Mouse (Mus musculus) heart, postnatal 0 days (tissue): Measurements from ENCODE around the gene Pfkfb2. TPM values are rescaled to one million over a fixed set of nuclear protein-coding genes. Genes with fewer than 3 reads are reported as not detected.
A peak's percentile ranks its signal among the peaks of the same experiment; 100 is the strongest.

ENCODE experiments used
- ATAC-seq: fragments of 200-750 bp; cut with Nextera tagmentation; 2 replicates; pipeline ENCODE4 v1.8.0; 2017; ENCODE audit warnings: low read depth, moderate number of reproducible peaks, moderate library complexity; ENCODE audit not compliant: insufficient read depth
- DNase-seq: peaks from one replicate; pipeline ENCODE4 v3.0.0-alpha.2; 2016; ENCODE audit warnings: low spot score
- H3K27ac ChIP-seq: fragments of 300-500 bp; sonication (generic); 2 replicates; pipeline ENCODE4 v1.5.1; 2014; ENCODE audit warnings: low read depth, mild to moderate bottlenecking
- H3K27me3 ChIP-seq: fragments of 300-500 bp; sonication (generic); 2 replicates; pipeline ENCODE4 v1.6.1; 2014; ENCODE audit warnings: low read length, mixed read lengths; ENCODE audit not compliant: control insufficient read depth, insufficient read depth
- H3K36me3 ChIP-seq: fragments of 300-500 bp; sonication (generic); replicated peaks from 2 replicates; pipeline ENCODE4 v1.6.1; 2014; ENCODE audit warnings: low read length, mixed read lengths; ENCODE audit not compliant: control insufficient read depth, insufficient read depth
- H3K4me1 ChIP-seq: fragments of 300-500 bp; sonication (generic); 2 replicates; pipeline ENCODE4 v1.6.1; 2014; ENCODE audit warnings: antibody characterized with exemption; ENCODE audit not compliant: control insufficient read depth, insufficient read depth
- H3K4me2 ChIP-seq: fragments of 300-500 bp; sonication (generic); 2 replicates; pipeline ENCODE4 v1.6.1; 2014; ENCODE audit warnings: low read depth, mild to moderate bottlenecking, low read length, moderate library complexity
- H3K4me3 ChIP-seq: fragments of 300-500 bp; sonication (generic); 2 replicates; pipeline ENCODE4 v1.5.1; 2014; ENCODE audit warnings: low read depth, low read length
- H3K9ac ChIP-seq: fragments of 300-500 bp; sonication (generic); replicated peaks from 2 replicates; pipeline ENCODE4 v1.6.1; 2014; ENCODE audit warnings: low read depth, low read length, mixed read lengths
- H3K9me3 ChIP-seq: fragments of 300-500 bp; sonication (generic); replicated peaks from 2 replicates; pipeline ENCODE4 v1.6.1; 2016; ENCODE audit warnings: low read length; ENCODE audit not compliant: control insufficient read depth
- CTCF ChIP-seq: IDR thresholded peaks from 2 replicates; pipeline ENCODE4 v1.5.1; 2016; ENCODE audit warnings: antibody characterized with exemption, control low read depth, low read depth
- EP300 ChIP-seq: IDR thresholded peaks from 2 replicates; pipeline ENCODE4 v1.6.1; 2016; ENCODE audit warnings: antibody characterized with exemption, low read depth
- WGBS: fragments of 180-500 bp; shearing (Covaris S2); extraction: QIAGEN DNeasy Blood & Tissue Kit; methylation state at CpG from one replicate; pipeline ENCODE4 v1.1.7; 2014; 5-methylcytosine and 5-hydroxymethylcytosine counted together
- polyA plus RNA-seq: library from polyadenylated mRNA; unstranded; fragments of >200 nt; fragmentation: Nextera tagmentation; extraction: Ambion mirVana; gene quantifications from 2 replicates; pipeline ENCODE4 v1.2.1, GENCODE M21; 2015
- total RNA-seq: library from RNA; depleted of rRNA; stranded (reverse); fragments of >200 nt; gene quantifications from 2 replicates; pipeline ENCODE4 v1.2.3, GENCODE M21; 2014; ENCODE audit warnings: low replicate concordance

Pfkfb2 gene
- total and polyA plus RNA-seq, 2 experiments from 2014 or later = 8.2 to 19.0 TPM

DNA sequence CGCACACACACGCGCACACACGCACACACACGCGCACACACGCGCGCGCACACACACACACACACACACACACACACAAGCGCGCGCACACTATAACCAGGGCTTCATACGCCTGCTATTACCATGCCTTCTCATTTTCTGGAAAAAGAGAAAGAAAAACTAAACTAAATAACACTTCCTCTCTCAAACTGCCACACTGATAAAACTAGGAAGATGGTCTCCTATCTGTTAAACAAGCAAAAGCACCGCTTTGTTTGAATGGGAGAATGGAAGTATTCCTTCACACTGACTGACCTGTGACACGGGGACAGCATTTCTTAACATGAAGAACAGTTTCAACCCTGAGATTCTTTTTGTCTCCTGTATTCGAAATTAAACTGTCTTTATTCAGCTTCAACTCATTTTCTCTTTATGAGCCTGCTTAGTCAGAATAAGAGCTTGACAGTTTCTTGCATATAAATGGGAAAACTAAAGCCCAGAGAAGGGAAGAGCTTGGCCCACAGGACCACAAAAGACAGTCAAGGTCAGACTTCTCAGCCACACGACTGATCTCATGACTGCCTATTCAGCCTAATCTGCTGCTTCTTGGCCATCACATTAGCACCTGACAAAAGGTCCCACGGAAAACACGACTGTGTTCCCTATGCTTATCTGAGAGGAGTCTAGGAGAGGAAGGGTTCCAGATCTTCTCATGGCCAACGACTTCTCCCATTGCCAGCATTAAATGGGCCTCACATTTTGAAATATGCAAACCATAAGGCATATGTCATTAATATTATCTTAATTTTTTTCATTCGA, 18.6 kb downstream of the Pfkfb2 start:
- TF ChIP-seq CTCF (no peak), EP300 (no peak; the same call in 1 of the 2 replicates)
- no peak for DNase-seq
- Histone ChIP-seq H3K9ac (no peak overlapping the region), H3K4me2 (no peak overlapping the region), H3K4me3 (no peak overlapping the region), H3K4me1 (0 out of 2 replicates have a peak, but pooled peaks cover 5% of the 10 kb centered on the region), H3K27ac (0 out of 2 replicates have a peak overlapping the region, but pooled peaks have one; percentile 3), H3K36me3 (peaks cover 32% of the 10 kb centered on the region), H3K27me3 (no peaks in the 10 kb centered on the region), H3K9me3 (no peaks in the 10 kb centered on the region)
- WGBS = 78% methylated on average over 22 of the region's 22 CpGs
- no peak for ATAC-seq

DNA sequence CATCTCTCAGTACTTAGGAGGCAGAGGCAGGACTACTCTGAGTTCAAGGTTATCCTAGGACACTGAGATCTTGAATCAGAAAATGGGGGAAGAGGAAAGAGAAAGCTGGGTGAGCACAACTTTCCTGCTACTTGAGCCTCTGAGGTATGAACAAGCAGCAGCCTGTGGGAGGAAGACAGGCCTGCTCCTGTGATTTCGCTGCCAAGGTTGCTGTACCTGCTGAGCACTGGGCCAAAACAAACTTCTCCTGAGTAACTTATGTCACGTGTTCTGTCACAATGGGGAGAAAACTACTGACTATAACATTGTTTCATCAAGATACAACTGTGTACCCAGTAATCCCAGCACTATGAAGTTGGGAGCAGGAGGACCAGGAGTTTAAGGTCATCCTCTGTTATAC, 25.4 kb downstream of the Pfkfb2 start:
- 79% methylated on average over 2 of the region's 2 CpGs for WGBS
- H3K4me2 ChIP-seq = no peak overlapping the region
- no peak for ATAC-seq
- TF ChIP-seq EP300 (no peak), CTCF (no peak)
- H3K27me3 ChIP-seq = no peaks in the 10 kb centered on the region
- H3K36me3 ChIP-seq = peaks cover 78% of the 10 kb centered on the region
- DNase-seq = no peak
- no peaks in the 10 kb centered on the region for H3K9me3 ChIP-seq
- no peak overlapping the region for H3K9ac ChIP-seq
- H3K4me3 ChIP-seq = no peak overlapping the region
- no peaks in the 10 kb centered on the region for H3K4me1 ChIP-seq
- H3K27ac ChIP-seq = no peak overlapping the region

DNA sequence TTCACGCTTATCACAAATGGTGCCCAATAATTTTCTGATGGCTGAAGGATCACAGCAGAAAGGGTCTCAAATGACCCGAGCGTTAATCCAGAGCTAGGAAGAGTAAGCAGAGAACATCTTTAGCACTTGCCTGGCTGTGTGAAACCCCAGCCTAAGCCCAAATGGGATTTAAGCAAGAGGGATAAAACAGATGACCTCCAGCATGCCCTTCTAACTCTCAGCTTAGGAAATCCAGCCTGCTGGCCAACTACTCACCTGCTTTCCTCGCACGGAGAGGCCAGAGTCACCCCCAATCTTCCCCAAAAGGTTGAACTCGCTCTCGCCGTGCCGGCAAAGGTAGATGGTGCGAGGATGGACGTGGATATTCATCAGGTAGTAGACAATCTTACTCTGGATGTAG, 27.1 kb downstream of the Pfkfb2 start:
- DNase-seq (no peak), ATAC-seq (no peak)
- H3K9me3 ChIP-seq = no peaks in the 10 kb centered on the region
- no peak overlapping the region for H3K27ac ChIP-seq
- H3K4me2 ChIP-seq = no peak overlapping the region
- WGBS = 92% methylated on average over 11 of the region's 11 CpGs
- no peaks in the 10 kb centered on the region for H3K4me1 ChIP-seq
- H3K27me3 ChIP-seq = no peaks in the 10 kb centered on the region
- no peak overlapping the region for H3K9ac ChIP-seq
- TF ChIP-seq EP300 (no peak), CTCF (no peak)
- no peak overlapping the region for H3K4me3 ChIP-seq
- peaks cover 81% of the 10 kb centered on the region for H3K36me3 ChIP-seq

DNA sequence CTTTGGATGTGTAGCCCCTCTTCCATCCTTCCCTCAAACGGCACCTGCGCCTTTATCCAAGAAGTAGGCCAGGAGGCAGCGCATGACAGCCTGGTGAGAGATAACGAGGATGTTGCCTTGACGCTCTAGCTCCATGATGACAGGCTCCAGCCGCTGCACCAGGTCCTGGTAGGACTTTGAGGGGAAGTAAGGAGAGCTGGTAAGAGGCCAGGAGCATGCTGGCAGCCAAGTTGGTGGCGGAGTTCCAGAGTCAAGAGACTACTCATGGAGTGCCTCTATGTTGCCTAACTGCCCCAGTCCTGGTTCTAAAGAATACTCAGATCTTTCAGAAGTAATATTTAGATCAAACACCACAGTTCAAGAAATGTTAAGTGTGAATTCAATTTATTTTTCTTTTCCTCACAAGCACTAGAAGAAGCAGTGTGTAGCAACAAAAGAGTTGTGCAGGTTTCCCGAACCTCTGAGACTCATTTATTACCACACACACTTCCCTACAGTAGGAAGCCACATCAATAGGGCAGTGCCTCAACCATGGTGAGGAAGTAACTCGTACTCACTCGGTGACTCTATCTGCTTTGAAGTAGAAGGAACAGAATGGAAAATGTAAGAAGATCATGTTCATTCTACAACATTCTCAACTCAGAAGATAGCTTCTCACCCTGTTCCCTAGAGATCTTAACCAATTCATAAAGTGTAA, 29.0 kb downstream of the Pfkfb2 start:
- 57% methylated on average over 10 of the region's 10 CpGs for WGBS
- Histone ChIP-seq H3K9me3 (no peaks in the 10 kb centered on the region), H3K4me1 (no peaks in the 10 kb centered on the region), H3K27ac (no peak overlapping the region), H3K4me2 (no peak overlapping the region), H3K4me3 (no peak overlapping the region), H3K27me3 (no peaks in the 10 kb centered on the region), H3K36me3 (peaks cover 66% of the 10 kb centered on the region), H3K9ac (no peak overlapping the region)
- no peak for TF ChIP-seq CTCF
- TF ChIP-seq EP300 = 0 out of 2 replicates have a peak, but pooled peaks have one; percentile 39
- peak; percentile 79 for ATAC-seq
- peak; percentile 30 for DNase-seq

DNA sequence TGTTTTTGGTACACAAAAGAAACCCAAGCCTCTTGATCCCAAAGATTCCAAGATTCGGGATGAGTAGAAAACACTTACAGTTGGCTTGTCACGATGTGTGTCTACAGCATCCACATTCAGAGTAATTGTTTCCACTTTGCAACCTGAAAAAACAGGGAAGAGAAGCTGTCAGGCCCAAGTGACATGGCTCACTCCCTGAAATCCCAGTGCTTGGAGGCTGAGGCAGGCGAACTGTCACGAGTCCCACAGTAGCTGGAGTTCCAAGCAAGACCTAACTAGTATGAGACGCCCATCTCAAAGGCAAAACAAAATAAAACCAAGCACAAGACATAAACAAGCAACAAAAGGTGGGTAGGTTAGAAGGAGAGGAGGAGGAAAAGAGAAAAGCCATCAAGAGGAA, 30.5 kb downstream of the Pfkfb2 start:
- Histone ChIP-seq H3K36me3 (peaks cover 63% of the 10 kb centered on the region), H3K4me1 (no peaks in the 10 kb centered on the region)

More for the DNA sequence above, 30.5 kb downstream of the Pfkfb2 start:
- DNase-seq (no peak), ATAC-seq (no peak)
- WGBS = 93% methylated on average over 5 of the region's 5 CpGs
- Histone ChIP-seq H3K9ac (no peak overlapping the region), H3K4me2 (no peak overlapping the region), H3K27me3 (no peaks in the 10 kb centered on the region), H3K4me3 (no peak overlapping the region), H3K27ac (no peak overlapping the region), H3K9me3 (no peaks in the 10 kb centered on the region)
- TF ChIP-seq EP300 (no peak), CTCF (no peak)
